Mouse (Mus musculus): ENCODE data around the gene Plgrkt. TPM values are rescaled to one million over a fixed set of nuclear protein-coding genes. Genes with fewer than 3 reads are reported as not detected.
A peak's percentile ranks its signal among the peaks of the same experiment; 100 is the strongest.

Plgrkt gene
- total and polyA plus RNA-seq, 3 experiments: 117 to 145 TPM; not detected in 1

GRCm38 (mm10) chr19:29373438-29373837 is 6.2 kb upstream of the Plgrkt start:
- Histone ChIP-seq H3K27me3 (ENCODE audit: control insufficient read depth in 1 of 2, insufficient read depth in 2 of 2, low read length in 2 of 2) (no peaks in the 10 kb centered on the region), H3K4me1 (ENCODE audit: control insufficient read depth in 1 of 2, insufficient read depth in 2 of 2, low read length in 2 of 2) (peaks cover 12 to 31% of the 10 kb centered on the region in 2 experiments), H3K9ac (ENCODE audit: control insufficient read depth, low read depth, low read length, poor library complexity, severe bottlenecking) (no peak overlapping the region), H3K27ac (ENCODE audit: control insufficient read depth, low read depth, low read length) (peak overlapping the region; percentile 13; the same call in 1 of the 2 replicates), H3K79me2 (ENCODE audit: control insufficient read depth, insufficient read depth, low read length, poor library complexity) (peaks cover 10% of the 10 kb centered on the region), H3K9me3 (replicated peaks; ENCODE audit: insufficient read depth, low read length) (no peaks in the 10 kb centered on the region), H3K4me3 (ENCODE audit: control insufficient read depth in 1 of 2, insufficient read depth in 1 of 2, low read depth in 2 of 2, low read length in 2 of 2) (no peak overlapping the region), H3K36me3 (ENCODE audit: control insufficient read depth in 1 of 2, insufficient read depth in 2 of 2, low read length in 2 of 2) (peaks cover 3 to 35% of the 10 kb centered on the region in 2 experiments)
- no peak for DNase-seq (ENCODE audit: low read depth, low spot score)
- TF ChIP-seq ELF1 (IDR thresholded peaks at IDR 0.05; ENCODE audit: low read depth, low read length) (no peak), KAT2A (conservative IDR thresholded peaks at IDR 0.05; ENCODE audit: low read depth, low read length) (no peak), POLR2AphosphoS5 (IDR thresholded peaks at IDR 0.05; ENCODE audit: borderline replicate concordance, low read depth, low read length) (no peak), HCFC1 (IDR thresholded peaks at IDR 0.05; ENCODE audit: low read depth, low read length) (no peak), USF1 (IDR thresholded peaks at IDR 0.05; ENCODE audit: low read depth, low read length) (no peak), GATA1 (IDR thresholded peaks at IDR 0.05; ENCODE audit: low read depth, low read length) (no peak), NELFE (IDR thresholded peaks at IDR 0.05; ENCODE audit: low read depth, low read length) (no peak), SMC3 (IDR thresholded peaks at IDR 0.05; ENCODE audit: low read depth, low read length) (no peak), TCF12 (IDR thresholded peaks at IDR 0.05; ENCODE audit: low read depth, low read length) (no peak)

- Histone ChIP-seq H3K79me2 (ENCODE audit: control insufficient read depth, insufficient read depth, low read length, poor library complexity) (peaks cover 10% of the 10 kb centered on the region), H3K27me3 (ENCODE audit: control insufficient read depth in 1 of 2, insufficient read depth in 2 of 2, low read length in 2 of 2) (no peaks in the 10 kb centered on the region), H3K36me3 (ENCODE audit: control insufficient read depth in 1 of 2, insufficient read depth in 2 of 2, low read length in 2 of 2) (peaks cover 3 to 43% of the 10 kb centered on the region in 2 experiments), H3K9me3 (replicated peaks; ENCODE audit: insufficient read depth, low read length) (no peaks in the 10 kb centered on the region), H3K9ac (ENCODE audit: control insufficient read depth, low read depth, low read length, poor library complexity, severe bottlenecking) (peak overlapping the region; percentile 76), H3K4me3 (ENCODE audit: control insufficient read depth in 1 of 2, insufficient read depth in 1 of 2, low read depth in 2 of 2, low read length in 2 of 2) (peak overlapping the region; percentile 74 to 87), H3K27ac (ENCODE audit: control insufficient read depth, low read depth, low read length) (peak overlapping the region; percentile 62), H3K4me1 (ENCODE audit: control insufficient read depth in 1 of 2, insufficient read depth in 2 of 2, low read length in 2 of 2) (peaks cover 12 to 37% of the 10 kb centered on the region in 2 experiments)
- no peak for DNase-seq (ENCODE audit: low read depth, low spot score)
- no peak for TF ChIP-seq JUND (IDR thresholded peaks at IDR 0.05; ENCODE audit: low read depth, low read length)
- TF ChIP-seq POLR2AphosphoS2 (IDR thresholded peaks at IDR 0.05; ENCODE audit: low read length): no peak
- TF ChIP-seq CHD2 (IDR thresholded peaks at IDR 0.05; ENCODE audit: low read length): no peak
- TF ChIP-seq TBP (IDR thresholded peaks at IDR 0.05; ENCODE audit: low read depth, low read length): no peak
- no peak for TF ChIP-seq NELFE (IDR thresholded peaks at IDR 0.05; ENCODE audit: low read depth, low read length)
- TF ChIP-seq POLR2AphosphoS5 (IDR thresholded peaks at IDR 0.05; ENCODE audit: borderline replicate concordance, low read depth, low read length): no peak
- TF ChIP-seq ZC3H11A (IDR thresholded peaks at IDR 0.05; ENCODE audit: low read depth, low read length): no peak
- no peak for TF ChIP-seq NRF1 (IDR thresholded peaks at IDR 0.05; ENCODE audit: insufficient read depth, low read depth, low read length, poor library complexity, severe bottlenecking)
- TF ChIP-seq MAFK (IDR thresholded peaks at IDR 0.05; ENCODE audit: borderline replicate concordance, low read depth, low read length): no peak
- TF ChIP-seq HCFC1 (IDR thresholded peaks at IDR 0.05; ENCODE audit: low read depth, low read length): no peak
- TF ChIP-seq CHD1 (IDR thresholded peaks at IDR 0.05; ENCODE audit: low read depth, low read length): no peak
- no peak for TF ChIP-seq TCF12 (IDR thresholded peaks at IDR 0.05; ENCODE audit: low read depth, low read length)
- TF ChIP-seq POLR2A (IDR thresholded peaks at IDR 0.05; ENCODE audit: control insufficient read depth in 1 of 2, insufficient read depth in 1 of 2, low read depth in 1 of 2, low read length in 2 of 2, poor library complexity in 1 of 2): no peak
These were observed 5.4 kb upstream of the Plgrkt start for GRCm38 (mm10) chr19:29372621-29373020.
